Mouse (Mus musculus) small intestine, adult 2 months (tissue): ENCODE measurements at regions not wholly inside any gene's neighbourhood (a gene's known extent, or its start where the extent isn't known, plus 50 kb on each side); places are given as distances from the start of the nearest gene placed in this dataset.

Experiments
- CTCF ChIP-seq: fragments of 200-500 bp; IDR thresholded peaks from 2 replicates; pipeline ENCODE4 v1.5.1; 2012; ENCODE audit warnings: low read depth, mild to moderate bottlenecking, control low read depth, inconsistent platforms, low read length, moderate library complexity, mixed read lengths; ENCODE audit not compliant: insufficient replicate concordance, insufficient read length; ENCODE audit errors: extremely low read depth
- POLR2A ChIP-seq: fragments of 200-500 bp; IDR thresholded peaks from 2 replicates; pipeline ENCODE4 v1.6.1; 2012; ENCODE audit warnings: low read depth, mild to moderate bottlenecking, control low read depth, inconsistent platforms, low read length, moderate library complexity

GRCm38 (mm10) chr1:89342794-89343193, 111.8 kb upstream of the Agap1 start:
- peak; percentile 54; the same call in 1 of the 2 replicates for TF ChIP-seq CTCF
- no peak for TF ChIP-seq POLR2A
